ENCODE assay signal across 9 mouse cellular contexts in the genomic region with DNA sequence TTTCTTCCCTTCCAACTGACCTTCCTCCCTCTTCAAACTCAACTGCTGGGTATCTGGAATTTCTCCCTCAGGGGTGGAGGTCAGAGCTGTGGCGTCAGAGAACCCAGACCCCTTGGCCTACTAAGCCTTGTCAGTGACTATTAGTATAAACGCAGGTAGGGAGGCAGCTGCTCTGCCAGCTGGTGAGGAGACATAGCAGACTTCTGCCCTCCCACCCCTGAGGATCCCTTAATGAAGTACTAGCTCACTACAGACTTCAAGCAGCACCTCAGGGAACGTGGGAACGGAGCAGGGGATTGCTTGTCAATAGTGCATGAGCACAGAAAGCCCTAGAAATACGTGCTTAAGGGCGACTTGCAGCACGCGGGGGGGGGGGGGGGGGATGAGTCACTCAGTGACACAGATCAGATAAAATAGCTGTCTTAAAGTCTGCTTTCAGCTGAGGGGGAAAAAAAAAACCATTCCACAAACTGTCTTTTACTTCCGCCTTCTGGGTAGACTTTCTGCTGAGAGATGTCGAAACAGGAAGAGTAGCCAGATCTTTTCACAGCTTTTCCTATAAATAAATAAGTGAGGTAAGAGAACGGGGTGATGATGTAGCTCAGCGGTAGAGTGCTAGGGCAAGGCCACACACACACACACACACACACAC.
DNase-seq lines count a peak whose midpoint lies in the region; TF ChIP-seq lines count a peak whose summit lies in the region.
"Had no signal": no experiment of that assay in that cellular context is flagged by ENCODE, and none has a peak within 500 bp of the region (broad histone marks: within the 10 kb centered on the region; RNA-seq: fewer than 3 reads in every experiment).

No protein-coding gene starts in this region.

- H3K4me3 ChIP-seq in kidney, adult 2 months (ENCODE audit: insufficient read depth, low read depth, low read length), result no peak overlapping the region
- no peak overlapping the region for H3K4me3 ChIP-seq in small intestine, adult 2 months (ENCODE audit: low read depth, low read length)
- H3K4me3 ChIP-seq: liver, embryonic 15.5 days had no signal

- DNase-seq in kidney, adult 2 months, result peak; percentile 16
- no peak for DNase-seq in kidney, postnatal 14 days
- DNase-seq in CD4-positive helper T cell, adult 2 months (ENCODE audit: low read depth, low spot score), result peak; percentile 80
- peak; percentile 3 for DNase-seq in c-Kit-positive CD71-positive TER-119-negative erythroid progenitor cells, embryonic 14.5 days (ENCODE audit: low read depth)
- DNase-seq in liver, result peak; percentile 22
- DNase-seq in cerebellum, adult 9-11 months, result no peak
- DNase-seq in layer of hippocampus, postnatal 14 days (ENCODE audit: low spot score in 2 of 2), result no peak

- TF ChIP-seq POLR2A in kidney, adult 2 months (IDR thresholded peaks at IDR 0.05; ENCODE audit: low read depth, low read length), result no peak
- no peak for TF ChIP-seq POLR2A in small intestine, adult 2 months (IDR thresholded peaks at IDR 0.05; ENCODE audit: low read depth, low read length)

- no peak overlapping the region for H3K27ac ChIP-seq in kidney, adult 2 months (ENCODE audit: insufficient read depth, low read depth, low read length)
- H3K27ac ChIP-seq in small intestine, adult 2 months (ENCODE audit: insufficient read depth, low read depth, low read length), result peak overlapping the region; percentile 53
- H3K27ac ChIP-seq: liver, embryonic 15.5 days had no signal

- 34% methylated on average over 12 of the region's 12 CpGs for WGBS in kidney, adult 2 months
- 16% methylated on average over 12 of the region's 12 CpGs for WGBS in small intestine, adult 2 months

- H3K36me3 ChIP-seq in kidney, adult 2 months (ENCODE audit: control insufficient read depth, insufficient read depth, low read length), result no peaks in the 10 kb centered on the region
- H3K36me3 ChIP-seq in small intestine, adult 2 months (ENCODE audit: control insufficient read depth, insufficient read depth, low read length), result no peaks in the 10 kb centered on the region
- H3K36me3 ChIP-seq: liver, embryonic 15.5 days had no signal

- H3K4me1 ChIP-seq in kidney, adult 2 months (ENCODE audit: control insufficient read depth, insufficient read depth, low read length), result no peaks in the 10 kb centered on the region
- H3K4me1 ChIP-seq in small intestine, adult 2 months (ENCODE audit: control insufficient read depth, insufficient read depth, insufficient read length, low read length), result no peaks in the 10 kb centered on the region

- TF ChIP-seq CTCF in kidney, adult 2 months (conservative IDR thresholded peaks at IDR 0.05; ENCODE audit: insufficient read depth, insufficient read length, low read depth, low read length), result no peak
- no peak for TF ChIP-seq CTCF in small intestine, adult 2 months (IDR thresholded peaks at IDR 0.05; ENCODE audit: extremely low read depth, insufficient read length, insufficient replicate concordance, low read depth, low read length)

- H3K27me3 ChIP-seq in kidney, adult 2 months (replicated peaks; ENCODE audit: control insufficient read depth, insufficient read depth, low read length), result no peaks in the 10 kb centered on the region
- no peaks in the 10 kb centered on the region for H3K27me3 ChIP-seq in small intestine, adult 2 months (ENCODE audit: control insufficient read depth, insufficient read depth, low read length)
- H3K27me3 ChIP-seq: liver, embryonic 15.5 days had no signal

Comparison
In these comparisons a context has a peak if more than half of its experiments do, and no peak if none do; other contexts are left out.
1. DNase-seq: peak in kidney, adult 2 months (single experiment), CD4-positive helper T cell, adult 2 months (single experiment), c-Kit-positive CD71-positive TER-119-negative erythroid progenitor cells, embryonic 14.5 days (single experiment) and liver (single experiment); none in kidney, postnatal 14 days (single experiment), cerebellum, adult 9-11 months (single experiment) and layer of hippocampus, postnatal 14 days (0 of 2).